Mouse (Mus musculus) CH12.LX (cell line): ENCODE results near the gene Arx. TPM values are rescaled to one million over a fixed set of nuclear protein-coding genes. Genes with fewer than 3 reads are reported as not detected.

Experiments used
- DNase-seq: peaks from one replicate; pipeline ENCODE4 v3.0.0-alpha.2; 2013; ENCODE audit errors: extremely low read depth
- H3K27ac ChIP-seq: 2 replicates; pipeline ENCODE4 v1.5.1; 2012; ENCODE audit warnings: low read depth, mild to moderate bottlenecking, control low read depth, moderate library complexity; ENCODE audit not compliant: insufficient read depth
- H3K27me3 ChIP-seq: replicated peaks from 2 replicates; pipeline ENCODE3; 2012; ENCODE audit warnings: inconsistent platforms
- H3K36me3 ChIP-seq, 2 experiments: replicated peaks in 1 of 2; 2 replicates each; pipeline versions ENCODE3 to v1.6.1; 2012; ENCODE audit warnings: inconsistent platforms in 1 of 2, low read length in 1 of 2, mild to moderate bottlenecking in 1 of 2, mixed read lengths in 1 of 2, moderate library complexity in 1 of 2; ENCODE audit not compliant: control insufficient read depth in 1 of 2, insufficient read depth in 1 of 2
- H3K4me1 ChIP-seq, 2 experiments: 2 replicates each; pipeline ENCODE4 v1.6.1; 2012; ENCODE audit warnings: inconsistent platforms in 1 of 2, moderate library complexity in 1 of 2; ENCODE audit not compliant: insufficient read depth in 2 of 2, control insufficient read depth in 1 of 2
- H3K4me2 ChIP-seq: 2 replicates; pipeline ENCODE4 v1.6.1; 2012; ENCODE audit warnings: low read depth, mild to moderate bottlenecking, control low read depth; ENCODE audit not compliant: poor library complexity, insufficient read depth, severe bottlenecking
- H3K4me3 ChIP-seq, 3 experiments: fragments of 150-350 bp in 1 of 3; sonication (generic) in 1 of 3; replicated peaks in 1 of 3; 2 replicates each; pipeline versions ENCODE3 to v1.5.1; 2011 to 2012; ENCODE audit warnings: low read depth in 2 of 3, low read length in 2 of 3, mild to moderate bottlenecking in 2 of 3, moderate library complexity in 2 of 3, control low read depth in 1 of 3, improper control_type of control experiment in 1 of 3, inconsistent platforms in 1 of 3, mixed read lengths in 1 of 3; ENCODE audit not compliant: poor library complexity in 1 of 3
- H3K79me2 ChIP-seq: replicated peaks from 2 replicates; pipeline ENCODE4 v1.6.1; 2012; ENCODE audit warnings: mild to moderate bottlenecking, moderate library complexity; ENCODE audit not compliant: control insufficient read depth, poor library complexity, insufficient read depth, severe bottlenecking; ENCODE audit errors: extremely low read depth
- H3K9ac ChIP-seq: 2 replicates; pipeline ENCODE4 v1.6.1; 2012; ENCODE audit warnings: low read depth, mild to moderate bottlenecking, control low read depth, moderate library complexity; ENCODE audit not compliant: insufficient read depth
- H3K9me3 ChIP-seq: replicated peaks from 2 replicates; pipeline ENCODE3; 2012; ENCODE audit warnings: low read length, inconsistent platforms, mixed read lengths
- BHLHE40 ChIP-seq: IDR thresholded peaks from 2 replicates; pipeline ENCODE4 v1.6.1; 2011; ENCODE audit warnings: mild to moderate bottlenecking, low read depth, low read length, improper control_type of control experiment
- E2F4 ChIP-seq: IDR thresholded peaks from 2 replicates; pipeline ENCODE4 v1.6.1; 2011; ENCODE audit warnings: low read depth, low read length, improper control_type of control experiment; ENCODE audit not compliant: insufficient replicate concordance
- IRF4 ChIP-seq: IDR thresholded peaks from 2 replicates; pipeline ENCODE4 v1.6.1; 2014; ENCODE audit warnings: low read depth, mild to moderate bottlenecking, inconsistent platforms, low read length, improper control_type of control experiment
- JUN ChIP-seq: IDR thresholded peaks from 2 replicates; pipeline ENCODE4 v1.6.1; 2011; ENCODE audit warnings: low read depth, mild to moderate bottlenecking, low read length, improper control_type of control experiment, moderate library complexity; ENCODE audit not compliant: insufficient read depth
- MAX ChIP-seq: IDR thresholded peaks from 2 replicates; pipeline ENCODE4 v1.6.1; 2011; ENCODE audit warnings: low read length, improper control_type of control experiment
- NELFE ChIP-seq: IDR thresholded peaks from 2 replicates; pipeline ENCODE4 v1.6.1; 2011; ENCODE audit warnings: low read depth, low read length, improper control_type of control experiment
- RAD21 ChIP-seq: IDR thresholded peaks from 2 replicates; pipeline ENCODE4 v1.6.1; 2011; ENCODE audit warnings: low read depth, mild to moderate bottlenecking, low read length, improper control_type of control experiment, moderate library complexity
- RCOR1 ChIP-seq: conservative IDR thresholded peaks from 2 replicates; pipeline ENCODE4 v1.6.1; 2012; ENCODE audit warnings: low read depth, mild to moderate bottlenecking, inconsistent platforms, low read length, improper control_type of control experiment
- SIN3A ChIP-seq: IDR thresholded peaks from 2 replicates; pipeline ENCODE4 v1.6.1; 2012; ENCODE audit warnings: low read length, improper control_type of control experiment, inconsistent platforms
- UBTF ChIP-seq: IDR thresholded peaks from 2 replicates; pipeline ENCODE4 v1.6.1; 2012; ENCODE audit warnings: low read depth, mild to moderate bottlenecking, inconsistent platforms, low read length, improper control_type of control experiment, moderate library complexity
- USF1 ChIP-seq: IDR thresholded peaks from 2 replicates; pipeline ENCODE4 v1.6.1; 2014; ENCODE audit warnings: low read depth, mild to moderate bottlenecking, inconsistent platforms, low read length, improper control_type of control experiment
- dilution Hi-C: fragments of 300-500 bp; cut with MboI; formaldehyde crosslinking; loops from 2 replicates; pipeline ENCODE4 v1.14.3; 2020; ENCODE audit warnings: low sequenced_read_pairs; ENCODE audit not compliant: extremely low pct_unique_long_range_greater_than_20kb, extremely low pct_ligation_motif_present
- in situ Hi-C: fragments of 300-500 bp; cut with MboI; formaldehyde crosslinking; loops from 3 replicates; pipeline ENCODE4 v1.14.3; 2019; ENCODE audit warnings: low sequenced_read_pairs, low pct_ligation_motif_present, low pct_unique_long_range_greater_than_20kb, mixed read lengths
- polyA plus RNA-seq: library from polyadenylated mRNA; unstranded; fragments of >175 nt; gene quantifications from 2 replicates; pipeline ENCODE4 v1.2.1, GENCODE M21; 2012; ENCODE audit warnings: low read depth; ENCODE audit not compliant: insufficient read length
- total RNA-seq, 2 experiments: library from RNA; depleted of rRNA; stranded (reverse); fragments of 300-350 nt in 1 of 2; fragments of >200 nt in 1 of 2; gene quantifications; 2 replicates each; pipeline ENCODE4 v1.2.3; 2012 to 2014

Arx gene
- not detected in 2 replicates for total RNA-seq (2012; rRNA removed)
- not detected in 2 replicates for total RNA-seq (2014; rRNA removed)
- not detected in 2 replicates for polyA plus RNA-seq

DNA sequence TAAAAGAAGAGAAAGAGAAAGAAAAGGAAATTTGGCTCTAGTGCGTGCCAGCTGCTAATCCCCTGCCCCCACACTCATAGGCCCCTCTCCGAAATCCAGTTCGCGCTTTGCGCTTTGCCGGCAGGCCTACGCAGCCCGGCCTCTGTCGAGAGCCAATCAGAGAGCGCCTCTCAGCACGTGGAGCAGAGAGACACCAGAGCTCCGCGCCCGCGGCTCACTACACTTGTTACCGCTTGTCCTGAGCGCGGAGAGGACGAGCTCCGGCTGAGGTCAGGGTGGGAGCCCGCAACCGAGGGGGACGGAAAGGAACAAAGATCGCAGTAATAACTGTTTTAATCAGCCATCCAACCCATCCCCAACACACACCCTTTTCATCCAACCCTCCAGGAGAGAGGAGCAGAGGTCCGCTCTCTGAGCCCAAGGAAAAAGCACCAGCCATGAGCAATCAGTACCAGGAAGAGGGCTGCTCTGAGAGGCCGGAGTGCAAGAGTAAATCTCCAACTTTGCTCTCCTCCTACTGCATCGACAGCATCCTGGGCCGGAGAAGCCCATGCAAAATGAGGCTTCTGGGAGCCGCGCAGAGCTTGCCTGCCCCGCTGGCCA, at the start of gene Arx:
Arx (plus strand) TSS at position 155 of the 603 bp plus-strand sequence.
- Histone ChIP-seq H3K4me3 (no peak within 1 kb of the TSS), H3K4me2 (no peak within 1 kb of the TSS)
- TF ChIP-seq MAX (no peak), SIN3A (no peak), USF1 (no peak), RCOR1 (no peak), UBTF (no peak), E2F4 (no peak), BHLHE40 (no peak)

DNA sequence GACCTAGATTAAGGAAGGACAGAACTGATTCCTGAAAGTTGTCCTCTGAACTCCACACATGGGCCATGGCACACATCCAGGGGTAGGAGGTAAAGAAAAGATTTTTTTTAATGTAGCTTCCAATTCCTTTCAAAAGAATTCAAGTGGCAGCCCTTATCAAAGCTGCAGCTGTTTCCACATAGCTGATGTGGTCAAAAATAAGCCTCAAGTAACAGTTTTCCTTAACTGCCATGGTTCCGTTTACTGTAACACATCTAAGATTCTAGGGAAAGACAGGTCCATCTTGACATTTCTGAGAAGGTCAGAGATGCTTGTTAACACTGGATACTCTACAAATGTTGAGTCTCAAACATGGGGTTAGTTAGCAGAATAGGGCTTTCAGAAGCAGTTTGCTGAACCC, 34.9 kb upstream of the Arx start:
- Histone ChIP-seq H3K36me3 (no peaks in the 10 kb centered on the region), H3K4me3 (no peak overlapping the region), H3K9ac (no peak overlapping the region), H3K4me1 (no peaks in the 10 kb centered on the region), H3K27me3 (no peaks in the 10 kb centered on the region), H3K79me2 (no peaks in the 10 kb centered on the region), H3K9me3 (no peaks in the 10 kb centered on the region), H3K4me2 (no peak overlapping the region), H3K27ac (no peak overlapping the region)
- dilution Hi-C loops: no loop called here
- no peak for TF ChIP-seq UBTF
- TF ChIP-seq RAD21: no peak
- no peak for TF ChIP-seq NELFE
- TF ChIP-seq IRF4: no peak
- in situ Hi-C loops: no loop called here
- no peak for DNase-seq

More for the DNA sequence above, at the start of gene Arx:
- no peaks in the 10 kb centered on the region for H3K79me2 ChIP-seq
- H3K4me1 ChIP-seq: no peaks in the 10 kb centered on the region
- no peak within 1 kb of the TSS for H3K9ac ChIP-seq
- H3K27me3 ChIP-seq: peaks cover 36% of the 10 kb centered on the region
- H3K9me3 ChIP-seq: no peaks in the 10 kb centered on the region
- H3K27ac ChIP-seq: no peak within 1 kb of the TSS
- in situ Hi-C loops (loop anchor here (10.0 kb wide), 1 partner anchor 198 kb away; no protein-coding TSS in a partner anchor), dilution Hi-C loops (no loop called here)
- no peaks in the 10 kb centered on the region for H3K36me3 ChIP-seq
- DNase-seq: no peak

DNA sequence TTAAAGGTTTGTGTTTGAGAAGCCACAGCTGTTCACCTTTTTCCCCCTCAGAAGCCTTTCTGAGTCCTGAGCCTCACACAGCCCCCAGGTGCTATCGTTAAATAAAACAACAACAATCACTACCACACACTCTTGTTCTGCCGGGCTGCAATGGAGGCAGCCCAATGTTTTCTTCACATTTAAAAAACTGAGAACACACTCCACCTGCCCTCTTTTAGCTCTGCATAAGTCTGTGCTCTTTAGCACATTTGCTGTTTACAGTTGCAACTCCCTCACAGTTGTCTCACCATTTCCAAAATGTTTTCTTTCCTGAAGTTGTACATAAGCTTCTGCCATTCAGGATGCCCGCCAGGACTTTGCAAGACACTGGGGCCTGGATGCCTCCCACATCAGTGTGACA, 10.6 kb upstream of the Arx start:
- Histone ChIP-seq H3K9ac (no peak overlapping the region), H3K27me3 (no peaks in the 10 kb centered on the region), H3K36me3 (no peaks in the 10 kb centered on the region), H3K27ac (no peak overlapping the region), H3K9me3 (no peaks in the 10 kb centered on the region), H3K4me3 (no peak overlapping the region), H3K79me2 (no peaks in the 10 kb centered on the region), H3K4me1 (no peaks in the 10 kb centered on the region), H3K4me2 (no peak overlapping the region)
- no peak for DNase-seq
- dilution Hi-C loops (no loop called here), in situ Hi-C loops (no loop called here)
- no peak for TF ChIP-seq JUN
